Mouse (Mus musculus): Measurements from ENCODE around the gene Ephx1.
"Not testable (repeated sequence)": the region's sequence is repeated elsewhere in the genome, so short reads cannot be mapped to it uniquely, and the experiment has no call there.

Ephx1 gene

GRCm38 (mm10) chr1:181012416-181012815 lies 8.3 kb downstream of the Ephx1 start:
- no peak for DNase-seq

GRCm38 (mm10) chr1:181011601-181012000 lies 9.1 kb downstream of the Ephx1 start:
- no peak for DNase-seq

- no peak for DNase-seq
Observed at GRCm38 (mm10) chr1:181010171-181010932, 10.4 kb downstream of the Ephx1 start.

- DNase-seq = no peak
Observed at GRCm38 (mm10) chr1:181009754-181010153, 10.9 kb downstream of the Ephx1 start.

GRCm38 (mm10) chr1:181009011-181009590 lies 11.6 kb downstream of the Ephx1 start:
- DNase-seq = no peak

GRCm38 (mm10) chr1:181008266-181008665 lies 12.4 kb downstream of the Ephx1 start:
- no peak for DNase-seq

GRCm38 (mm10) chr1:181007831-181008230 lies 12.9 kb downstream of the Ephx1 start:
- DNase-seq = no peak

GRCm38 (mm10) chr1:181005331-181005730 lies 15.4 kb downstream of the Ephx1 start:
- DNase-seq = no peak

GRCm38 (mm10) chr1:181003790-181004189 lies 16.9 kb downstream of the Ephx1 start:
- DNase-seq = no peak

- no peak for DNase-seq
Observed at GRCm38 (mm10) chr1:181001621-181002020, 19.1 kb downstream of the Ephx1 start.

- DNase-seq = no peak
Observed at GRCm38 (mm10) chr1:181001217-181001616, 19.5 kb downstream of the Ephx1 start.

- DNase-seq = no peak
Observed at GRCm38 (mm10) chr1:181000501-181001092, 20.1 kb downstream of the Ephx1 start.

GRCm38 (mm10) chr1:180992142-180992541 lies 28.6 kb downstream of the Ephx1 start:
- DNase-seq = no peak

- no peak for DNase-seq
Observed at GRCm38 (mm10) chr1:180990671-180991070, 30.0 kb downstream of the Ephx1 start.

- DNase-seq = peak; percentile 46
Observed at GRCm38 (mm10) chr1:180987759-180988158, 32.9 kb downstream of the Ephx1 start.

GRCm38 (mm10) chr1:180986701-180987100 lies 34.0 kb downstream of the Ephx1 start:
- no peak for DNase-seq

- DNase-seq = not testable (repeated sequence)
Observed at GRCm38 (mm10) chr1:180981298-180982046, 39.2 kb downstream of the Ephx1 start.

- DNase-seq = no peak
Observed at GRCm38 (mm10) chr1:180980464-180980863, 40.2 kb downstream of the Ephx1 start.

- no peak for DNase-seq
Observed at GRCm38 (mm10) chr1:180979484-180980251, 41.0 kb downstream of the Ephx1 start.

- DNase-seq = no peak
Observed at GRCm38 (mm10) chr1:180976110-180976679, 44.5 kb downstream of the Ephx1 start.

GRCm38 (mm10) chr1:180974126-180974746 lies 46.5 kb downstream of the Ephx1 start:
- DNase-seq = peak; percentile 54

- peak; percentile 84 for DNase-seq
Observed at GRCm38 (mm10) chr1:180972941-180973340, 47.8 kb downstream of the Ephx1 start.
